In genomic region chr5:56434958-56435357, GRCm38 (mm10) we compare ENCODE assay signal across 34 mouse cellular contexts.
"Had no signal": no experiment of that assay in that cellular context is flagged by ENCODE, and none has a peak within 500 bp of the region (broad histone marks: within the 10 kb centered on the region; RNA-seq: fewer than 3 reads in every experiment).

No protein-coding gene starts in this region.

- H3K27ac ChIP-seq: heart, embryonic 10.5 days; heart, embryonic 13.5 days; heart, embryonic 15.5 days; hindbrain, embryonic 10.5 days; hindbrain, embryonic 12.5 days; hindbrain, embryonic 13.5 days; hindbrain, embryonic 14.5 days; hindbrain, embryonic 15.5 days; hindbrain, postnatal 0 days; intestine, embryonic 15.5 days; kidney, embryonic 15.5 days; kidney, postnatal 0 days; layer of hippocampus, adult 2 months had no signal

- H3K4me3 ChIP-seq: heart, embryonic 10.5 days; heart, embryonic 12.5 days; heart, embryonic 13.5 days; heart, embryonic 15.5 days; hindbrain, embryonic 10.5 days; hindbrain, embryonic 12.5 days; hindbrain, embryonic 13.5 days; hindbrain, embryonic 15.5 days; intestine, embryonic 15.5 days; kidney, embryonic 15.5 days; layer of hippocampus, adult 2 months had no signal

- DNase-seq: heart, postnatal 10 days; heart, postnatal 14 days; heart, postnatal 36 days; heart, postnatal 4 days; kidney, adult 11 months; kidney, adult 18-20 months; kidney, adult 2 months; kidney, adult 8-10 months; kidney, adult 9 months; kidney, postnatal 10 days; kidney, postnatal 14 days; kidney, postnatal 25 days; kidney, postnatal 36 days; kidney, postnatal 4 days; layer of hippocampus, adult 9-11 months; layer of hippocampus, postnatal 36 days had no signal

- ATAC-seq: hindbrain, embryonic 16.5 days; hindbrain, postnatal 0 days; inflammation-experienced regulatory T-cells, adult 6 months; intestine, embryonic 15.5 days; intestine, embryonic 16.5 days; intestine, postnatal 0 days had no signal
